Mouse (Mus musculus) heart, postnatal 0 days (tissue): Measurements from ENCODE around the gene Aurkaip1. TPM values are rescaled to one million over a fixed set of nuclear protein-coding genes. Genes with fewer than 3 reads are reported as not detected.

Experiments used
- ATAC-seq: fragments of 200-750 bp; cut with Nextera tagmentation; 2 replicates; pipeline ENCODE4 v1.8.0; 2017; ENCODE audit warnings: low read depth, moderate number of reproducible peaks, moderate library complexity; ENCODE audit not compliant: insufficient read depth
- DNase-seq: peaks from one replicate; pipeline ENCODE4 v3.0.0-alpha.2; 2016; ENCODE audit warnings: low spot score
- H3K27ac ChIP-seq: fragments of 300-500 bp; sonication (generic); 2 replicates; pipeline ENCODE4 v1.5.1; 2014; ENCODE audit warnings: low read depth, mild to moderate bottlenecking
- H3K27me3 ChIP-seq: fragments of 300-500 bp; sonication (generic); 2 replicates; pipeline ENCODE4 v1.6.1; 2014; ENCODE audit warnings: low read length, mixed read lengths; ENCODE audit not compliant: control insufficient read depth, insufficient read depth
- H3K36me3 ChIP-seq: fragments of 300-500 bp; sonication (generic); replicated peaks from 2 replicates; pipeline ENCODE4 v1.6.1; 2014; ENCODE audit warnings: low read length, mixed read lengths; ENCODE audit not compliant: control insufficient read depth, insufficient read depth
- H3K4me1 ChIP-seq: fragments of 300-500 bp; sonication (generic); 2 replicates; pipeline ENCODE4 v1.6.1; 2014; ENCODE audit warnings: antibody characterized with exemption; ENCODE audit not compliant: control insufficient read depth, insufficient read depth
- H3K4me2 ChIP-seq: fragments of 300-500 bp; sonication (generic); 2 replicates; pipeline ENCODE4 v1.6.1; 2014; ENCODE audit warnings: low read depth, mild to moderate bottlenecking, low read length, moderate library complexity
- H3K4me3 ChIP-seq: fragments of 300-500 bp; sonication (generic); 2 replicates; pipeline ENCODE4 v1.5.1; 2014; ENCODE audit warnings: low read depth, low read length
- H3K9ac ChIP-seq: fragments of 300-500 bp; sonication (generic); replicated peaks from 2 replicates; pipeline ENCODE4 v1.6.1; 2014; ENCODE audit warnings: low read depth, low read length, mixed read lengths
- H3K9me3 ChIP-seq: fragments of 300-500 bp; sonication (generic); replicated peaks from 2 replicates; pipeline ENCODE4 v1.6.1; 2016; ENCODE audit warnings: low read length; ENCODE audit not compliant: control insufficient read depth
- CTCF ChIP-seq: IDR thresholded peaks from 2 replicates; pipeline ENCODE4 v1.5.1; 2016; ENCODE audit warnings: antibody characterized with exemption, control low read depth, low read depth
- EP300 ChIP-seq: IDR thresholded peaks from 2 replicates; pipeline ENCODE4 v1.6.1; 2016; ENCODE audit warnings: antibody characterized with exemption, low read depth
- WGBS: fragments of 180-500 bp; shearing (Covaris S2); extraction: QIAGEN DNeasy Blood & Tissue Kit; methylation state at CpG from one replicate; pipeline ENCODE4 v1.1.7; 2014; 5-methylcytosine and 5-hydroxymethylcytosine counted together
- polyA plus RNA-seq: library from polyadenylated mRNA; unstranded; fragments of >200 nt; fragmentation: Nextera tagmentation; extraction: Ambion mirVana; gene quantifications from 2 replicates; pipeline ENCODE4 v1.2.1, GENCODE M21; 2015
- total RNA-seq: library from RNA; depleted of rRNA; stranded (reverse); fragments of >200 nt; gene quantifications from 2 replicates; pipeline ENCODE4 v1.2.3, GENCODE M21; 2014; ENCODE audit warnings: low replicate concordance

The Aurkaip1 gene
- total and polyA plus RNA-seq, 2 experiments from 2014 or later = 122 to 155 TPM

GRCm38 (mm10) chr4:155849391-155849790 is 18.3 kb downstream of the Aurkaip1 start:
- Histone ChIP-seq H3K4me1 (peaks cover 16% of the 10 kb centered on the region), H3K9ac (no peak overlapping the region), H3K9me3 (no peaks in the 10 kb centered on the region), H3K36me3 (peaks cover 3% of the 10 kb centered on the region; the same call in 1 of the 2 replicates), H3K27ac (no peak overlapping the region), H3K4me2 (no peak overlapping the region), H3K4me3 (no peak overlapping the region), H3K27me3 (no peaks in the 10 kb centered on the region)
- 87% methylated on average over 2 of the region's 2 CpGs for WGBS
- TF ChIP-seq CTCF = no peak
- TF ChIP-seq EP300 = no peak
- peak; percentile 2 for DNase-seq
- ATAC-seq = no peak

- 81% methylated on average over 3 of the region's 3 CpGs for WGBS
- H3K27ac ChIP-seq = no peak overlapping the region
- no peaks in the 10 kb centered on the region for H3K9me3 ChIP-seq
- H3K27me3 ChIP-seq = no peaks in the 10 kb centered on the region
- no peak for ATAC-seq
- peaks cover 8% of the 10 kb centered on the region for H3K36me3 ChIP-seq
- H3K9ac ChIP-seq = no peak overlapping the region
- TF ChIP-seq EP300 (no peak), CTCF (no peak)
- no peak overlapping the region for H3K4me3 ChIP-seq
- peaks cover 16% of the 10 kb centered on the region for H3K4me1 ChIP-seq
- DNase-seq = no peak
- no peak overlapping the region for H3K4me2 ChIP-seq
Measured at GRCm38 (mm10) chr4:155849792-155850451, 18.9 kb downstream of the Aurkaip1 start.

GRCm38 (mm10) chr4:155851368-155851767 is 20.3 kb downstream of the Aurkaip1 start:
- no peak overlapping the region for H3K4me3 ChIP-seq
- peaks cover 16% of the 10 kb centered on the region for H3K4me1 ChIP-seq
- H3K27me3 ChIP-seq = no peaks in the 10 kb centered on the region
- TF ChIP-seq CTCF (no peak), EP300 (no peak)
- WGBS = 88% methylated on average over 3 of the region's 3 CpGs
- H3K4me2 ChIP-seq = no peak overlapping the region
- peaks cover 23% of the 10 kb centered on the region for H3K36me3 ChIP-seq
- no peak for ATAC-seq
- no peak overlapping the region for H3K9ac ChIP-seq
- no peak for DNase-seq
- H3K27ac ChIP-seq = no peak overlapping the region
- no peaks in the 10 kb centered on the region for H3K9me3 ChIP-seq

GRCm38 (mm10) chr4:155851951-155852411 is 20.9 kb downstream of the Aurkaip1 start:
- Histone ChIP-seq H3K4me3 (no peak overlapping the region), H3K4me1 (peaks cover 12% of the 10 kb centered on the region), H3K36me3 (peaks cover 29% of the 10 kb centered on the region), H3K27ac (no peak overlapping the region), H3K4me2 (no peak overlapping the region), H3K27me3 (no peaks in the 10 kb centered on the region), H3K9me3 (no peaks in the 10 kb centered on the region), H3K9ac (no peak overlapping the region)
- DNase-seq (no peak), ATAC-seq (no peak)
- 61% methylated on average over 2 of the region's 2 CpGs for WGBS
- TF ChIP-seq CTCF = no peak
- TF ChIP-seq EP300 = no peak

- Histone ChIP-seq H3K4me2 (no peak overlapping the region), H3K27me3 (no peaks in the 10 kb centered on the region), H3K36me3 (peaks cover 41% of the 10 kb centered on the region), H3K4me1 (peaks cover 6% of the 10 kb centered on the region), H3K27ac (no peak overlapping the region), H3K9me3 (no peaks in the 10 kb centered on the region), H3K9ac (no peak overlapping the region), H3K4me3 (no peak overlapping the region)
- DNase-seq (no peak), ATAC-seq (no peak)
- 84% methylated on average over 9 of the region's 9 CpGs for WGBS
- TF ChIP-seq CTCF (no peak), EP300 (no peak)
Measured at GRCm38 (mm10) chr4:155853421-155853820, 22.3 kb downstream of the Aurkaip1 start.

GRCm38 (mm10) chr4:155854991-155855390 is 23.9 kb downstream of the Aurkaip1 start:
- TF ChIP-seq EP300 (no peak), CTCF (no peak)
- no peaks in the 10 kb centered on the region; the same call in 1 of the 2 replicates for H3K4me1 ChIP-seq
- peaks cover 47% of the 10 kb centered on the region for H3K36me3 ChIP-seq
- H3K27me3 ChIP-seq = no peaks in the 10 kb centered on the region
- H3K9me3 ChIP-seq = no peaks in the 10 kb centered on the region
- WGBS = 92% methylated on average over 12 of the region's 12 CpGs
- DNase-seq = no peak
- no peak overlapping the region for H3K27ac ChIP-seq
- no peak overlapping the region for H3K4me2 ChIP-seq
- no peak for ATAC-seq
- no peak overlapping the region for H3K9ac ChIP-seq
- H3K4me3 ChIP-seq = no peak overlapping the region
